Mouse (Mus musculus) C2C12 (cell line): ENCODE results near the gene Dhx37.

Source experiments
- CTCF ChIP-seq: IDR thresholded peaks from one replicate; pipeline ENCODE4 v1.5.1; 2011; ENCODE audit not compliant: control insufficient read depth, insufficient read depth, insufficient read length
- FOSL1 ChIP-seq: IDR thresholded peaks from one replicate; pipeline ENCODE4 v1.8.0; 2011; ENCODE audit warnings: mild to moderate bottlenecking, low read length; ENCODE audit not compliant: poor library complexity, insufficient read depth, severe bottlenecking
- USF1 ChIP-seq: IDR thresholded peaks from one replicate; pipeline ENCODE4 v1.6.1; 2011; ENCODE audit warnings: low read depth, mild to moderate bottlenecking, control low read depth, moderate library complexity

DNA sequence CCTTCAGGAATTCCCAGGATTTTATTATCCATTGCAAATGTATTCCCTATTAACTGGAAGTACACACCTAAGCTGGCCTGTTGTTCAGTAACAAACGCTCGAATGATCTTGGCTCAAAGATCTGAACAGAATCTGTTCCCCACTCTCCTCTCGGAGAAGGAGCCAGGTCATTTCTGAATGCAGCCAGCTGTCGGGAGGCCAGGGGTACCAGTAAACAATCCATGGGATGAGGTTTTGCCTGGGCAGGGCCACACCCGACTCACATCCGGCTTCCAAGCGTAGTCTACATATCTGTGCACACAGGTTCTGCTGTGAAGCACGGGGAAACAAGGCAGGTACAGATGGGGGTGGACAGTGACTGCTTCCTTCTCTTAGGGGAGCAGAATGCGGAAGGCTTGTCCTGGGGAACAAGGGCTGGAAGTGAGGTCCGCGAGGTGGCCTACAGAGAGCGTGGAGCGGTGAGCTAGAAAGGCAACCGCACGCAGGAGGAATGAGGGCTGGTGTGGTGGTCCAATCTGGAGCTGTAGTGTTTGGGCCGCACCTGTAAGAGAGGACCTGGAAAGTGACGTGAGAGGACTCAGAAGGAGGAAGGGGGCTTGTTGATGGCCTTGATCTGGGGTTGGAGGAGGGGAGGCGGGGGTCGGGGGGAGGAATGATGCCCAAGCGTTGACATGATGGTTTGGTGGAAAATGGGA is 27.5 kb downstream of the Dhx37 start:
- TF ChIP-seq CTCF: no peak
- no peak for TF ChIP-seq USF1
- TF ChIP-seq FOSL1: no peak
